Mouse (Mus musculus): ENCODE results near the gene Ddx59. TPM values are rescaled to one million over a fixed set of nuclear protein-coding genes. Genes with fewer than 3 reads are reported as not detected.

Gene Ddx59
- total RNA-seq (2023): 2.9 and 3.6 TPM in 2 replicates

DNA sequence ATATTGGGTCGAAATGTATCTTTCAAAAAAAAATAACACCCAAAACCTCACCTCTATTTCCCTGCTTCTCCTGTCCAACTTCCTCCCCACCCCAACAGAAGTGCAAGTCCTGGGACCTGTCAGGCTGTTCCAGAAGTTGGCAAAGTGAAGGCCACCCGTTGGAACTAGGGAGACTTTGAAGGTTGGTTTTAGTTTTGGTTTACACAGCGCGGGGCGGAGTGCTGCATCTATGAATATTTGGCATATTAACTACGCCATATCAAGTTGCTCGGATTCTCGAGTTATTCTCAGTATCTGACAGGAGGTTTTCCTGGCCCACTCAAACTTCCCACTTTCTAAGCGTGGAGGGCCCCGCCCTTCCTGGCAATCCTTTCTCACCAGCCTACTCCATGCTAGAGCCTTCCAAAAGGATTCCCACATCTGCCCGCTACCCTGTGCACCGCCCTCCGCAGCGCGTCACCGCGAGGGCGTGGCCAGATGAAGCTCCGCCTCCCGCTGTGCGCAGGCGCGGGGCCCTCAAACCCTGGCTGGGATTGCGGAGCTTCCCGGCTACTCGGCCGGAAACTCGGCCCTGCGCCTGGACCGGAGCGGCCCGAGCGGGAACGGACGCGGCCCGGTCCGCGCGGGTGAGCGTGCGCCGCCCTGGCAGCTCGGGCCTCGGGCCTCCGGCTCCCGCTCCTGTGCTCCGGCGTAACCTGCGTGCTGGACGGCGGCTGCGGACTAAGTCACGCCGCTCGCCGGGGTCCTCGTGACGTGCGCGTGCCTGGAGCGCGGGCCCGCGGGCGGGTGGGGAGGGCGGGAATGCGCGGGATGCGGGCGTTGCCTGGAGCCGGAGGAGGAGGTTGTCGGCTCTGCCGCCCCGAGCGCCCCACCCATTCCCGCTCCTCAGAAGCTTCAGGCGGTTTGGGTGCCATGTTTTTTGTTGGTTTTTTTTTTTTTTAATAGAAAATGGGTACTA lies at the start of gene Ddx59:
Gene Ddx59 (plus strand): TSS at position 474 of the 958 bp plus-strand sequence.

DNA sequence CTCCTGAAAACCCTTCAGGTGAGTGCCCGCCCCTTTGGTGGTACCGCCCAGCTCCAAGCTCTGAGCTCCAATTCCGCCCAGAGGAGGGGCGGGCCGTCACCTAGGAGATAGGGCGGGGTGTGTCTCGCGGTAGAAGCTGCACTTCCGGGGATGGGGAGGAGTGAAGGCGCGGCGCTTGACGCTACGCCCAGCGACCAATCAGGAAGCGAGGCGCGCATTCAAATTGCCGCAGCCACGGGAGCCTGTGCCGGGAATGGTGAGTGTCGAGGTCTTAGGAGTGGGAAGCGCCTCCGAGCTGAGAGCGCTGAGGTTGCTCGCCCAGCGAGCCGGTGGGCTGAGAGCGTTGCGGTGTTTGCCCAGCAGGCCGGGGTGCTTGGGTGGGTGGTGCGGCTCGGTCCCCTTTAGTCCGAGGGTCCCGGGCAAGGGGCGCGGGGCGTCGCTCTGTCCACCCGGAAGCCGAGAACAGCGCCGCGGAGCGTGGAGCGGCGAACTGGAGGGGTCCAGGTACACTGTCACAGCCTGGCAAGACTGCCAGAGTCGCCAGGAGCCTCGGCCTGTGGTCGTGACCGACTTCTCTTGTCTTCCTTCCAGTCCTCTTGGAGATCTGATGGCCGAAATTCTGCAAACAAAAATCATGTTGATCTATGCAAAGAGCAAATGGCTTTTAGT lies 51.2 kb downstream of the Ddx59 start, which contains the start of gene Kif14:
Gene Kif14 (plus strand): TSS at position 201 of the 669 bp plus-strand sequence.

Other genes starting within 250 kb of the Ddx59 start
- not detected in 2 replicates for gene Mroh3, start 202.4 kb upstream of the Ddx59 start, total RNA-seq (2023)
- gene Inava, start 181.0 kb upstream of the Ddx59 start, total RNA-seq (2023): not detected in 2 replicates
- gene Gpr25, start 154.4 kb upstream of the Ddx59 start, total RNA-seq (2023): not detected in 2 replicates
- gene Camsap2, start 69.2 kb upstream of the Ddx59 start, total RNA-seq (2023): 7.0 and 11.3 TPM in 2 replicates
- 15.2 and 16.6 TPM in 2 replicates for gene Kif14, start 51.1 kb downstream of the Ddx59 start, total RNA-seq (2023)
- 27.1 TPM in 2 replicates for gene Zfp281, start 209.6 kb downstream of the Ddx59 start, total RNA-seq (2023)

Data from neutrophil, adult 65 days (primary cell).